Mouse (Mus musculus): ENCODE measurements around the gene Ccdc51.

Gene Ccdc51

DNA sequence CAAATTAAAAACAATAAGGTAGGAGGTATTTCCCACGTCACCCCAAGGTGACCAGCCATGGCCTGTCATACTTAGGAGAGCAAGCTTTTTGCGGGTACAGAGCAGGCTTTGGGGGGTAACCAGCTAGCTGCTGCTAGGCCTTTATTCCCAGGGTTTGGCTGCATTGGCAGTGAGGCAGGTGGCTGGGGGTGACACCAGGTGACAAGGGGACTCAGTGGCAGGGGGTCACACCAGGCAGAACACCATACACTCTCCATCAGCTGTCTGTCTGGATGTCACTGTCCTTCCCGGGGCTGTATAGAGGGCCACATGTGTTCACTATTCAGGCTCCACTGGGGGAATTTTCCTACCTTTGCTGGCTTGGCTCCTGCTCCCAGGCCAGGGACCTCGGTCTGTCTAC is 25.4 kb upstream of the Ccdc51 start:
- DNase-seq (ENCODE audit: inconsistent ontology term) = no peak

DNA sequence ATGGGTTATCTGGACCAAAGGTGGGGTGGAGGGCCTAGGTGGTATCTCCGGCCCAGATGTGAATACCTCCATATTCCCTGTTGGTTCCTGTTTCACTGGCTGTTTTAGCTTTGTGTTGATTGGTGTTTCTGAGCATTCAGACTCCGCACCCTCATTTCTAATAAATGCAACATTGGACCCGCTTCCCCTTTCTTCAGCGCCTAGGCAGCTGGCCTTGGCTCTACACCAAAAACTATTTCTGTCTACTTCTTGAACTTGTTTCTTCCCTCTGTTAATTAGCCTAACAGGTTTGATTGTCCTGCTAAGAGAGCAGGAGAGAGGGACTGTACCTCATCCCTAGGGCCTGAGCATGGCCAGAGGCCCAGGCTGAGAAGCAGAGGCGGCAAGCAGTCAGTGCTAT is 24.8 kb upstream of the Ccdc51 start:
- DNase-seq (ENCODE audit: inconsistent ontology term) = no peak

DNA sequence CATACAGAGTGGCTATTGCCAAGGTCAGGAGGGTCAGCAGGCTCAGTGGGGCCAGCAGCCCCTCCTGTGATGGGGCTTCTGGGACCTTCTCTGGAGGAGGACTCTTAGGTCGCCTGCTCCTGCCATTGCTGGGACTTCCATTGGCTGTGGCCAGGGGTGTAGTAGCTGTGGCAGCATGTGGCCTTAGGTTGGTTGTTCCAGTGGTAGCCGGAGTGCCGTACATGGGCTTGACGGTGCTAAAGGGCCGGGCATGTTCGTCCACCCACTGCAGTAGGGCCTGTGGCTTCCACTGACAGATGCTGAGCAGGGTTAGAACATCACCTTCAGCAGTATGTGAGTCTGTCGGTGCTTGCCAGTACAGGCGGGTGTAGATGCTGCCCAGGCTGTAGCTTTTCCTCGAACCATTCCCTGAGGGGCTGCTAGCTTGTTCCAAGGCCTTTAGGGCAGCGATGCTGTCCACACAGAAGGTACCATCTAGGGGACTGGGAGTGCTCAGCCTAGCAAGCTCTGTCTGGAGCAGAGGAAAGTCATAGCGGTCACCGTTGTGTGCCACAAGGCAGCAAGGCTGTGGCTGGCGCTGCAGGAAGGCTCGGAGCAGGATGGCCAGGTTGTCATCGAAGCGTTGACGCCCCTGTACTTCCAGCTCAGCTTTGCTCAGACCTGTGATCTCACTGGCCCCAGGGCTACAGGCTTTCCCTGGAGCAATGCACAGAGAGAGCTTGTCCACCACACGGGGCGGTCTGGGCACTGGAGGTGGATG is 24.1 kb upstream of the Ccdc51 start:
- DNase-seq (ENCODE audit: inconsistent ontology term) = no peak

DNA sequence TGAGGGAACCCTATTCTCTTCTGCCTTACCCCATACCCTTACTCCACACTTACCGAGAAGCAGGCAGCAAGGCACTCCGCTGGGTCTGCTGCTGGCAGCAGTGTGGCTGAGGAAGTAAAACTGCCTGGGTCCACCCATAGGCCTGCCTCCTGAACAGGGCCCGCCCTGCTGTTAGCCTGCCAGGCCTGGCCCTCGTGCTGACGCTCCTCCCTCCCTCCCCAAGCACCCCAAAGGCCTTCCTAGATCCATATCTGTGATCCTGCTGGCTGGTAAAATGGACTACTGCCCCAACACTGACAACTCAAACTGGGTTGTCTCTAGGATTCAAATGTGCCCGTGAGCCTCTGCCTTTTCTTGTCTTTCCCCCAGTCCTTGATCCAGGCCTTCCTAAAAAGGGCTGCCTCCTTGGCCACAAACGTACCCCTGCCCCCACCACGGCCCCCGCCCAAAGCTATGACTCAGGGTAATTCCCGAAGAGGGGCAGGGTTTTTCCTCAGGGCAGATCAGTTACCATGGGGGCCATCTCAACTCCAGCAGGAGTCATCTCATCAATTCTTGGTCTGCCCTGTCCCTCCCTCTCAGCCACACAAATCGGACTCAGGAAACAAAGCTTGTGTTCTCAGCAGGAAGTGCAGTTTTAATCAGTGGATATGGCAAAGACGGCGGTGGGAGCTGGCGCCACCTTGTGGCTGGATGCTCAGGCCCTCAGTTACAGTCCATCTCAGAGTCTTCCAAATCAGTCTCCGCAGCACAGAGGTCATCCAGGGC is 23.0 kb upstream of the Ccdc51 start, which contains the start of gene Trex1:
Gene Trex1 (minus strand): TSS at position 599 of the 768 bp plus-strand sequence.
- peak; percentile 91 for DNase-seq (ENCODE audit: inconsistent ontology term)

DNA sequence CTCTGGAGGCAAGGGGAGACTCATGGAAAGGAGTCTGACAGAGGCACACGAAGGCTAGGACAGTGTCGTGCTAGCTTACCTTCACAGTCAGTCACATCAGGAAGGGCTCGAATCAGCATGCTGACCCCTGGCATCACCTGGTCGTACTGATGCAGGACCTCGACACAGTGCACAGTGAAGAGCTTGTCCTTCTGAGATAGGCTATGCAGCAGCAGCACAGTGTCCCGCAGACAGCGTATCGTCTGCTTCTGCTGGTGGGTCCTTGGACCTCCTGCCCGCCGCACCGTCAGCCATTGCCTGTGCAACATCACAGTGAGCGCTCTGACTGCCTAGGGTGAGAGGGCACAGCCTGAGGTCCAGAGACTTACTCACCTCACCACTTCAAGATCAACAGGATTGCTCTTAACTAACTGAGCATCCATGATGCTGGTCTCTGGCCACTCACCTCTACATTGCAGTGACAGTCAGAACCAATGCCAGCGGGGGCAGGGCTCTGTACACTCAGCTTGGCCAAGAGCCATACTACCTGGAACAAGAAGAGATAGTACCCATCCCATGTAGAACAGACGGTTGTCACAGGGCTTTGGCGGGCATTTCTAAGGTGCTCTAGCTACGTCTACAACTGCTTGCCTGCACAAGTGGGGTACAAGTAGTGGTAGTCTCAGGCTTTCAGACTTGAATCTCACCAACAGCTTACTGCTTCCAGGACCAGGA is 22.0 kb upstream of the Ccdc51 start:
- no peak for DNase-seq (ENCODE audit: inconsistent ontology term)

DNA sequence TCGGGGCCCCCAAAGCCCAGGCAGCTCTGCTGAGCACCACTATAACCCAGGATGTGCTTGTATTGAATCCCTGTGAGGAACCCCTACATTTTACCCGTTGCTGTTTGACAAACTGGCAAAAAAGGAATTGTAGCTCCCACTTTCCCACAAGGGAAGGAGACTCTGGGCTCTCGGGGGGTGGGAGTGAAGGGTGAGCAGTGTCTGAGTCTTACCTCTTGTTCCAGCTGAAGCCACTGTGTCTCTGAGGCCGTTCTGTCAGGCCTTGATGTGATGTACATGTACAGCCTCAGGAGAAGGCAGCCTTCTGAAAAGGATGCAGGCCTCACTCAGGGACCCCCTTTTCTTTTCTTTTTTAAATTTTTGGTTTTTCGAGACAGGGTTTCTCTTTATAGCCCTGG is 21.4 kb upstream of the Ccdc51 start:
- DNase-seq (ENCODE audit: inconsistent ontology term) = no peak

DNA sequence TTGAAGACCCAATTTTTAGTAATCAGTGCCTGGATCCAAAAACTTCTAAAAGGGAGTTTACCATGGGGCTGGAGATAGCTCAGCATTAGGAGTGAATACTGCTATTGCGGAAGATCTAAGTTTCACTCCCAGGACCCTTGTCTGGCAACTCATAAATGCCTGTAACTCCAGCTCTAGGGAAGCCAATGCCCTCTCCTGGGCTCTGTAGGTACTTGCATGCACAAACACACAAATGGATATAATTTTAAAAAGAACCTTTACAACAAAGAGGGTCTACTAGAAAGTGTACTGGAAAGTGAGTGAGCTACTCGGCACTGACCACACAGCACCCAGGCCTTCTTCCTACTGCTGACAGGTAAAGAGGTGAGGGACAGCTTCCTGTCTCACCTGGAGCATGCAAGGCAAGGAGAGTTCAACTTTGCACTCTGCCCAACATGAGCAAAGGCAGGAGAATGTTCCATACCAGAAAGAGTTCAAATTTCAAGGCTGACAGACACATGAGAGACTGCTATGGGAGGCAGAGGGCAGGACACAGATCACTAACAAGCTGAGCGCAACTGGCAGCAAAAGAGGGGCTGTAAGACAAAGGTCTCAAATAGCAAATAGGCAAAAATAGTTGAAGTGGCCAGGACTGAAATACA is 14.1 kb upstream of the Ccdc51 start:
- no peak for DNase-seq (ENCODE audit: inconsistent ontology term)

DNA sequence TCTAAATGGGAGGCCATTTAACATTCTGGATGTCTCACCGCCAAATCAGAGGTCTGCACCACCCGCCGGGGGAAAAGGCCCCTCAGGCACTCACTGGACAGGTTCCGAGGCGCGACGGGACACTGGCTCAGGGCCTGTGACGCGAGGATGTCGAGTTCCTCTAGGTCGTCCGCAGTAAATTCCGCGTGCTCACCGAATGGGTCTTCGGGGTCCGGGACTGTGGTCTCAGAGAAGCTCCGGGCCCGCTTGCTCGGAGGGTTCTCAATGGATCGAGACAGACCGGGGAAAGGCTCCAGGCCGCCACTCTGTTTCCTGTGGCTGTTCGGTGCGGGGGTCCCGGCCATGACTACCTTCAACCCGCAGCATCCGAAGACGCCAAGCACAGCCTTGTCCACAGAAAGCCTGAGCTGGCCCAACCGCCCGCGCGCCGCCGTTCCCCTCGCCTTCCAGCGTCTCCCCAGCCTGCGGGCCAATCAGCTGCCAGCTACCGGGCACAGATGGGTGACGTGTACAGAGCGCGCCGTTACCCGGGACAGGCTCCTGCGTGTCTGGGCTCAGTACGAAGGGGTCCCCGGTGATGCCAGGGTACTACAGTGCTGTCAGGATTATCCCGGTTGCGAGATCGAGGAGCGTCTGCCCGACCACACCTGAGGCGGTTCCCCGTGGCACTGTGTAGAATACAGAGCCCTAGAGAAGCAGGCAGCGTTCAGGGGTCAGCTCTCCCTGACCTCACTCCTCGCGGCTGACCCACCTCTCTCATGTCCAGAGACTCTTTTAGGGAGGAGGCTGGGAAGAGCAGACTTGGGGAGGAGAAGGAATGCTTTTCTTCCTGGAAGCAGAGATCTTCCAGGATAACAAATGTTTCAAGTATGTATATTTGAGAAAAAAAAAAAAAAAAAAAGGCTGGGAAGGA is 8.4 kb upstream of the Ccdc51 start, which contains the start of gene Atrip:
Gene Atrip (minus strand): TSS at position 464 of the 913 bp plus-strand sequence.
- DNase-seq (ENCODE audit: inconsistent ontology term) = peak; percentile 91

DNA sequence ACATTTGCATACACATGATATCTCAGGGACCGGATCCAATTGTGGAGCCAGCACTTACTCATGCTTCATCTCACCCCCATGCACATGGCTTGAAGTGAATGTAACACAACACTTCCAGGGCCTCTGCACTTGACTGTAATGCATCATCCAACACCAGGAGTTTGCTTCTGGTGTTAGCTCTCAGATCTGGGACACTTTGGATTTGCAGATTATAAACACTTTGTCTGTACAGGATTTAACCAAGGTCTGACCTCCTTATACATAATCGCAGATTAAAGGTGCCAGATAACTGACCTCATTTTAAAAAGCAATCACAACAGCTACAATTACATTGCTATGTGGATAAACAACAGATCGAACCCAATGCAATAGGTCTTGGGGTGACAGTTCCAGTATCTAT is 1.8 kb upstream of the Ccdc51 start:
- no peak for DNase-seq (ENCODE audit: inconsistent ontology term)

DNA sequence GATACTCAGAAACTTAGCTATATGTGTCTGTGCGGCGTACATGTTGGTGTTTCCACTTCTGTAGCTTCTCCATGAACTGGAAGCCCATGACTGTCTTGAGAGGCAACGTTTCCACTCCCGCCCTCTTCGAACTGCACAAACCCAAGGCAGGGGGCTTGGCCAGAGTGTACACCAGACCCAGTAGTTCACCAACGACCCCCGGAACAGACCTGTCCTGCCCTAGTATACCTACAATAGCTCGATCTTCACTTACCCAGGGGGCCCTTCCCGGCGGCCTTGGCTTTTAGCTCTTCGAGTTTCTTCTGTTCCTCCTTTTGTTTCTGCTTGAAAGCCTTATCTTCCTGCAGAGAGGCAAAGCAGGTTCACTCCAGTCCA is 557 bp upstream of the Ccdc51 start:
- no peak for DNase-seq (ENCODE audit: inconsistent ontology term)

DNA sequence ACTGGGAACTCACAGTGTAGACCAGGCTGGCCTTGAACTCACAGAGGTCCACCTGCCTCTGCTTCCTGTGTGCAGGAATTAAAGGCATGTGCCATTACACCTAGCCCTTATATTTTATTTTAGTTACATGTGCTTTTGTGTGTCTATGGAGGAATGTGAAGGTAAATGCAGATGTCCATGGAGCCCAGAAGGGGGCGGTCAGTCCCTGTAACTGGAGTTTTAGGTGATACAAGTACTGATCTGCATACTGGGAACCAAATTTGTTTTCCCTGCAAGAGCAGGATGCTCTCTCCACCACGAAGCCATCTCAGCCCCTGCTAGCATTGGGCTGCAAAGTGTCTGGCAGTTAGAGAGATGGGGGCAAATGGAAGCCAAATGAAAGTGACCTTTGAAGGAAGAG is 2.6 kb downstream of the Ccdc51 start:
- DNase-seq (ENCODE audit: inconsistent ontology term) = peak; percentile 61

DNA sequence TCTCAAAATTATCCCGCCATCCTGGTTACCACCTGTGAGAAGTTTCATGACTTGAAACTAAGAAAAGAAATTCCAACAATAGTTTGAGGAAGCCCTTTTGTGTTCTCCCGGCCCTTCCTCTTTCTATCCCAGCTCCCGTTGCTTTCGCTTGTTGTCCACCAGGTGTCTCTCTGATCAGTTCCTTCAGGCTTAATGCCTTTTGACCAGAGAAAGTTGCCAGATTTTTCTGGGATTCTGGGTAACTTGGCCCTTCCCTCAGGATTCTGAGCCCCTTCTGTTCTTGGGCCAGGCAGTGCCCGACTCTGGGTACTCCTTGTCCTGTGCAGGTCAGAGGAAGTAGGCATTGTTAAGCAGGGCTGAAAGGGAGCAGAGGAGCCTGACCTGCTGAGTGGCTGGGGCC is 5.7 kb downstream of the Ccdc51 start:
- peak; percentile 46 for DNase-seq (ENCODE audit: inconsistent ontology term)

DNA sequence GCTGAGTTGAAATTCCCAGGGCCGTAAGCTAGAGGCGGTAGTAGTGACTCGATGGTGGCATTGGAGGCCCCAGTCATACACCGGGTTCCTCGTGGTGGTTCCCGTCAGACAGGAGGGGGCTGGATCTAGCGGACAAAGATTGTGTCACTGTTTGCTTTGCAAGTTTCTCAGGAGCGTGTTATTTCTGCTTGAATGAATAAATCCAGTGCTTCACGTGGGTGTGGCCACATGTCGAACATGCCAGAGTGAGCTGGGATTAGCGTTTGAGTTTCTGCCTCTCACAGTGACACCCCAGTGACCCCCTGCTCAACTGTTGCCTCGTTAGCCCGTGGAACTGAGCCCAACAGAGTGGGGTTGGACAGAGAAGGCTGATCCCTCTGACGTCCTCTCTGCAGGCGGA is 8.2 kb downstream of the Ccdc51 start:
- peak; percentile 71 for DNase-seq (ENCODE audit: inconsistent ontology term)

DNA sequence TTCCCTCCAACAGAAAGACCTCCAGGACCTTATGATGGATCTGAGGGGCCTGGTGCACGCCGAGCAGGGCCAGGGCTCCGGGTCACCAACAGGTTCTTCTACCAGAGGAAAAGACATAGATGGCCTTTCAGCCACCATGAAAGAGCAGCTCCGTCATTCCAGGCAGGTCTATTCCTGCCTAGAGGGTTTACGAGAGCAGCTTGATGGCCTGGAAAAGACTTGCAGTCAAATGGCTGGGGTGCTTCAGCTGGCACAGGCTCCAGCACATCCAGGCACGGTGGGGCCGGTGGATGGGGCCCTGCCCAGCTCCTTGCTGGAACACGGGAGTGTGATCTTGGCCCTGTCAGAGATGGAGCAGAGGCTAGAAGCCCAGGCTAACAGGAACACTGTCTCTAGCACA is 9.5 kb downstream of the Ccdc51 start:
- DNase-seq (ENCODE audit: inconsistent ontology term) = no peak

DNA sequence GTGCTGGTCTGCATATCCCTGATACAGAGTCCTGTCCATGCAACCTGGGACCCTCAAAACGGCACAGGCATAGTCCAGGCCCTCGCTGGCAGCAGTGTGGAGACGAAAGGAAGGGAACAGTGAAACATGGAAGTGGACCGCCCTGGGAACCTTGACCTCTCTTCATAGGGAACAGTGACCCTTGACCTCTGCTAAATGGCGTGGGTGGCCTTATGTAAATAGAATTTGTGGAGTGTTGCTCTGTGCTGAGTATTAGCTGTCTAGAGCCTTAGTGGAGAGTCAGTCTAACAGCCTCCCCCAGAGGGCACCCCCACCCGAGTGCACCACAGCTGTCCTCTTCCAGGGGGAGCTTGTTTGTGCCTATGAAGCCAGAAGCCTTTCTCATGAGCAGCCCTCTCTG is 10.5 kb downstream of the Ccdc51 start:
- no peak for DNase-seq (ENCODE audit: inconsistent ontology term)

DNA sequence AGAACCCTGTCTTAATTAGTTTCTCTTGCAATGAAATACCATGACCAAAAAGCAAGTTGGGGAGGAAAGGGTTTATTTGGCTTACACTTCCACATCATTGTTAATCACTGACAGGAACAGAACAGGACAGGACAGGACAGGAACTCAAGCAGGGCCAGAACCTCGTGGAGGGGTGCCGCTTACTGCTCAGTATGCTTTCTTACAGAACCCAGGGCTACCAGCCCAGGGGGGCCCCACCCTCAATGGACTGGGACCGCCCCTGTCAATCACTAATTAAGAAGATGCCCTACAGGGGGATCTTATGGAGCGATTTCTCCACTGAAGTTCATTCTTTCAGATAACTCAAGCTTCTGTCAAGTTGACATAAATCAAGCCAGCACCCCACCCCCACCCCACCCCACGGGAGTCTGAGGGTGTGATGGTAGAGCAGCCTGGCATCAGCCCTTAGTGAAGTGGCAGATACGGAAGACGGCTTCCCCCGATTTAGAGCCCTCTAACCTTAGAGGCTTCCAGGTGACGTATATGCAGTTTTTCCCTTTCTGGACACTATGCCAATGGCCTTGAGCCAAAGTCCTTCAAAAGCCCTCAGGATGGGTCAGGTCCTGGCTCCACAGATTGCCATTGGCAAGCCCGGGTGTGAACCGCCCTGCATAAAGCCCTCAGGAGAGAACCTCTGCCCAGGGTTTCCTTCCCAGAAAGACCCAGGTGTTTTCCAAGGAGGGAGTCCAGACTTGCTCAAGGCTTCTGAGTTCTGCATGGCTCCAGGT is 11.7 kb downstream of the Ccdc51 start:
- no peak for DNase-seq (ENCODE audit: inconsistent ontology term)

DNA sequence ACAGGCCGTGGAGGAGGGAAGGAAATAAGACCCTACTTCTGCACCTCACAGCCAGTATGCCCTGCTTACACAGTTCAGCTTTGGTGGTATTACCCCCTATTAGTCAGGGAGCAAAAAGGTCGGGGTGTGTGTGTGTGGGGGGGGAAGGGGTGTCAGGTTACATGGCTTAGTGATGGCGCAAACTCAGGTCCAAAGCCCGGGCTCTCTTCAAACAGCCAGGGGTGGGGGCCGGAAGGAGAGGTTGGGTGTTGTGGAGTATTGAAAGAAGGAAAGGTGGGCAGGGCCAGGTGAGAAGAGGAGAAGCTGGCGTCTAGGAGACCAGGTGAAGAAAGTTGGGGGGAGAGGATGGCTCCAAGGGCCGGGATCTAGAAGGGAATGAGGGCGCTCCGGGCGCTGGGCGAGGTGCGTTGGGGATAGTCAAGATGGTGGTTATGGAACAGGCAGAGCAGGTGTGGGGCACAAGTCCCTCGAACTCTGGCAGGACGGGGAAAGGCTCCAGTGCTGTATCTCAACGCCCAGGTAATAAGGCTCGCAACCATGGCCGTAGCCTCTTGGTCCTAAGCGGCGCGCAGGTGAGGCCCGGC is 12.4 kb downstream of the Ccdc51 start:
- DNase-seq (ENCODE audit: inconsistent ontology term) = peak; percentile 57

DNA sequence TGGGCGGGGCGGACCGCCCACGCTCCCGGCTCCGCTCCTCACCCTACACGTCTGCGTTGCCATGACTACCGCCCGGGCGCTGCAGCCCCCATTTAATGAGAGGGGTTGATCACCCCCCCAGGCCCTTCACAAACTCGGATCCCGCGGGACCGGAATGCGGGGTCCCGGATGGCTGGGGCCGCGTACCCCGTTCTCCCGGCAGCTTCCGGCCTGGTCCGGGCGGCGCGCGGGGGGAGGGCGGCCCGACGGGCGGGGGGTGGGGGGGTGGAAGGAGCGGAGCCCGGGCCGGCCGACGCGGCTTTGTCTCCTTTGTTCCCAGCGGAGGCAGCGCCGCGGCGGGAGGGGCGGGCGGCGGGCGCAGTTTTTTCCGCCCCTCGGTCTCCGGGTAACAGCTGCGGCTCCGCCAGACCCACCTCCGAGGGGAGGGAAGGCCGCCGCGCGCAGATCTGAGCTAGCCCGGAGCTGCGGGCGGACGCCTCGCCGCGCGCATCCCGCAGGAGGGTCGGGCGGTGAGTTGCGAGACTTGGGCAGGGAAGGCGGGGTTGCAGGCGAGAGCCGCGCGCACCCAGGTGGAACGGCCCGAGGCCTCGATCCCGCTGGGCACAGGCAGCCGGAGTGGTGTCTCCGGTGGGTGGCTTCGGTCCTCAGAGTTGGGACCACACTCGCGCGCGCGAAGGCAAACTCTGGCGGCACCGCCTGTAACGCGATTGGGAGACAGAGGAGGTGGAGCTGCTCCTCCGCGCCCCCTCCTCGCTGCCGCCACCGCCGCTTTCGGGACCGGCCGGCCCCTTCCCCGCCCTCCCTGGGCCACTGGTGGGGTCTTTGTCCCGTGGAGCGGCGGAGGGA is 13.1 kb downstream of the Ccdc51 start, which contains the start of gene Plxnb1:
Gene Plxnb1 (plus strand): TSS at position 253 of the 846 bp plus-strand sequence.
- DNase-seq (ENCODE audit: inconsistent ontology term) = peak; percentile 89

DNA sequence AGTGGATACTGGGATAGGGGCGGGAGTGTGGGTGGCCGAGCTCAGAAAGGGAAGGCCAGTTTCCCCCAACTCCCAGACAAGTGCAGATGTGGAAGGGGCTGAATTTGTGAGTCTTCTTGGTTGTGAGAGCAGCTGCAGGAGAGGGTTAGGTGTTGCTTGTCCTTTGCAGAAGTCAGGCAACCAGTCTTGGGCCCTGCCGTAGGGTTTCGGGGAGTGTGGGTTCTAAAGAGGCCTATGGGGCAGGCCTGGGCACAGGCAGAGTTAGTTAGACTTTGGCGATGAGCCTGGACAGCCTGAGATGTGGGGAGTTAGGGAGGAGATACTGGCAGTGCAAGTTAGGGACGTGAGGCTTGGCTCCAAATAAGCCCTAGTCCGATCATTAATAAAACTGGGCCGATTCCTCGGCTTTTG is 14.0 kb downstream of the Ccdc51 start:
- peak; percentile 54 for DNase-seq (ENCODE audit: inconsistent ontology term)

Data from Muller cell, postnatal 12 days (primary cell).